Mouse (Mus musculus): ENCODE data around the gene Cep295nl. TPM values are rescaled to one million over a fixed set of nuclear protein-coding genes. Genes with fewer than 3 reads are reported as not detected.
"Not testable (repeated sequence)": the region's sequence is repeated elsewhere in the genome, so short reads cannot be mapped to it uniquely, and the experiment has no call there.

Cep295nl gene
- polyA plus RNA-seq, 1 experiment: 0.60 TPM

DNA sequence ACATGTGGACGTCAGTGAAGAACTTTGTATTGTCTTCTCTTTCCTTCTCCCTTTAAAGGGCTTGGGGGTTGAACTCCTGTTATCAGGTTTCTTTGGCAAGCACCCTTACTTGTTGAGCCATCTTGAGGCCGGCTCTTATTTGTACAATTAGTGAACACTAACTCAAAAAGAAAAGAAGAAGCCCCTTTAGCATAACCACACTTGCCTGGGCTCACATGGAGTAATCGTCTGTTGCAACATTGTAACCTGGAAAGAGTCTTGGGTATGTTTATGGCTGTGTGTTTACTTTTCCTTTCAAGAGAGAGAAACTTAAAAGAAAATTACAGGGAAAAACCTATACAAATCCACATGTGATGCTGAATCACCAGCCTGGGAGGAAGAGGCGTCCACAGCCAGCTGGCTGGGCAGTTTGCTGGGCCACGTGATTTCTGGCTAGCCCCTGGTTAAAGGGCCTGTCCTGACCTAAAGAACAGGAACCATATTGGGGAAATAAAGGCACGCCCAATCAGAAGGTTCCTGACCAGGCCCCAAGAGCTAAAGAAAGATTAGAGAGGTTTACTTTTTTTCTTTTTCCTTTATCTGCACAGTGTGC lies 30.1 kb downstream of the Cep295nl start:
- TF ChIP-seq TCF12 (IDR thresholded peaks at IDR 0.05; ENCODE audit: insufficient read depth, poor library complexity, severe bottlenecking) (no peak), MYOD1 (IDR thresholded peaks at IDR 0.05; ENCODE audit: control insufficient read depth in 1 of 3, insufficient read length in 2 of 3, low read depth in 2 of 3) (no peak), CEBPB (IDR thresholded peaks at IDR 0.05; ENCODE audit: insufficient read depth, poor library complexity, severe bottlenecking) (no peak), SRF (IDR thresholded peaks at IDR 0.05; ENCODE audit: control insufficient read depth, insufficient read length, low read depth) (no peak)
- Histone ChIP-seq H3K4me3 (no peak overlapping the region), H3K4me2 (ENCODE audit: low read depth) (no peak overlapping the region), H3K79me2 (ENCODE audit: control insufficient read depth, insufficient read depth) (no peaks in the 10 kb centered on the region), H3K36me3 (ENCODE audit: control insufficient read depth, insufficient read depth) (peaks cover 85% of the 10 kb centered on the region), H3ac (ENCODE audit: control insufficient read depth, insufficient read length) (no peak overlapping the region), H3K27me3 (ENCODE audit: control insufficient read depth, insufficient read depth, insufficient read length) (no peaks in the 10 kb centered on the region)

DNA sequence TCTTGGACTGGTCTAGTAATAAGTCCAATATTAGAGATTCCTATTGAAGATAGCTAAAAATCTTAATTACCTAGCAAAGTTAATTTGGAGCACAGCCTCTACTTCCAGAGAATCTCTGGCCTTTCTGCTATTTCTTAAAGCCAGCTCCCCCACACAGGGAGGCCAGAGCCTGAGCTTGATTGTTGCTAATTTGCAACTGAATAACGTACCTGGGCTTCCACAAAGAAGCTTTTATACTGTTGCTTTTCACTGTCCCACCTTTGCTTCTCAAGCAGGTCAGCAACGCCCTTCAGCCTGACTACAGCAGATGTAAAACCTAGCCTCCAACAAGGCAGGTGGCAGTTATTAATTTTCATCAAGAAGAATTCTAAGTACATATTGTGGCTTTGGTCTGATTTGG lies 34.3 kb downstream of the Cep295nl start:
- H3K4me3 ChIP-seq; H3K4me2 ChIP-seq (ENCODE audit: low read depth); H3K79me2 ChIP-seq (ENCODE audit: control insufficient read depth, insufficient read depth); H3ac ChIP-seq (ENCODE audit: control insufficient read depth, insufficient read length); H3K27me3 ChIP-seq (ENCODE audit: control insufficient read depth, insufficient read depth, insufficient read length): not testable (repeated sequence)
- peaks cover 61% of the 10 kb centered on the region for H3K36me3 ChIP-seq (ENCODE audit: control insufficient read depth, insufficient read depth)

GRCm38 (mm10) chr11:118303959-118304358 lies 38.3 kb downstream of the Cep295nl start:
- H3K27me3 ChIP-seq (ENCODE audit: control insufficient read depth, insufficient read depth, insufficient read length); H3K79me2 ChIP-seq (ENCODE audit: control insufficient read depth, insufficient read depth); H3K4me2 ChIP-seq (ENCODE audit: low read depth); H3K4me3 ChIP-seq; H3ac ChIP-seq (ENCODE audit: control insufficient read depth, insufficient read length): not testable (repeated sequence)
- H3K36me3 ChIP-seq (ENCODE audit: control insufficient read depth, insufficient read depth): peaks cover 47% of the 10 kb centered on the region

GRCm38 (mm10) chr11:118298810-118299209 lies 43.5 kb downstream of the Cep295nl start:
- H3K27me3 ChIP-seq (ENCODE audit: control insufficient read depth, insufficient read depth, insufficient read length): no peaks in the 10 kb centered on the region
- peaks cover 29% of the 10 kb centered on the region for H3K36me3 ChIP-seq (ENCODE audit: control insufficient read depth, insufficient read depth)
- H3K4me2 ChIP-seq (ENCODE audit: low read depth): no peak overlapping the region
- H3K79me2 ChIP-seq (ENCODE audit: control insufficient read depth, insufficient read depth): no peaks in the 10 kb centered on the region
- no peak overlapping the region for H3ac ChIP-seq (ENCODE audit: control insufficient read depth, insufficient read length)
- TF ChIP-seq POLR2AphosphoS2 (IDR thresholded peaks at IDR 0.05; ENCODE audit: insufficient read length, low read depth) (peak; percentile 47), MAX (IDR thresholded peaks at IDR 0.05; ENCODE audit: low read depth) (no peak)
- no peak overlapping the region for H3K4me3 ChIP-seq

GRCm38 (mm10) chr11:118297967-118298366 lies 44.3 kb downstream of the Cep295nl start:
- H3K27me3 ChIP-seq (ENCODE audit: control insufficient read depth, insufficient read depth, insufficient read length): no peaks in the 10 kb centered on the region
- no peak overlapping the region for H3K4me3 ChIP-seq
- no peak overlapping the region for H3ac ChIP-seq (ENCODE audit: control insufficient read depth, insufficient read length)
- no peak overlapping the region for H3K4me2 ChIP-seq (ENCODE audit: low read depth)
- no peaks in the 10 kb centered on the region for H3K79me2 ChIP-seq (ENCODE audit: control insufficient read depth, insufficient read depth)
- H3K36me3 ChIP-seq (ENCODE audit: control insufficient read depth, insufficient read depth): peaks cover 21% of the 10 kb centered on the region
- no peak for TF ChIP-seq TCF3 (IDR thresholded peaks at IDR 0.05; ENCODE audit: insufficient read length, low read depth)
- peak; percentile 11 for TF ChIP-seq POLR2AphosphoS2 (IDR thresholded peaks at IDR 0.05; ENCODE audit: insufficient read length, low read depth)

DNA sequence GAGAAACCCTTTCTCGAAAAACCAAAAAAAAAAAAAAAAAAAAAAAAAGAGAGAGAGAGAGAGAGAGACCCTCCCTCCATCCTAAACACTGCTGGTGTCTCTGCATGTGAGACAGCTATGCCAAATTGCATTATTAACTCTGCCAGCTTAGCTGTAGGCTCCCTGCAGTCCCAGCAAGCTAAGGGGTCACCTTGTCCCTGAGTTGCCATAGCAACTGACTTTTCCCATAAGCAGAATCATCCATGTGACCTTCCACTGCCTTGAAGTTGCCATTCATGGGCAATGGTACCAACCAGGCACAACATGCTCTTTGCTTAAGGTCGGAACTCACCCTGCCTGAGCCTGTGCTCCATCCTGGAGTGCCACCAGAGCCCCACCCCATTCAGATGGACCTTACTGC lies 47.3 kb downstream of the Cep295nl start:
- H3K27me3 ChIP-seq (ENCODE audit: control insufficient read depth, insufficient read depth, insufficient read length): no peaks in the 10 kb centered on the region
- H3K4me3 ChIP-seq: no peak overlapping the region
- H3K4me2 ChIP-seq (ENCODE audit: low read depth): no peak overlapping the region
- H3K36me3 ChIP-seq (ENCODE audit: control insufficient read depth, insufficient read depth): peaks cover 1% of the 10 kb centered on the region
- H3ac ChIP-seq (ENCODE audit: control insufficient read depth, insufficient read length): no peak overlapping the region
- TF ChIP-seq POLR2AphosphoS2 (IDR thresholded peaks at IDR 0.05; ENCODE audit: insufficient read length, low read depth): no peak
- TF ChIP-seq TCF3 (IDR thresholded peaks at IDR 0.05; ENCODE audit: insufficient read length, low read depth): no peak
- TF ChIP-seq MAX (IDR thresholded peaks at IDR 0.05; ENCODE audit: low read depth): no peak
- TF ChIP-seq E2F4 (IDR thresholded peaks at IDR 0.05; ENCODE audit: insufficient read depth): no peak
- no peak for TF ChIP-seq SRF (IDR thresholded peaks at IDR 0.05; ENCODE audit: control insufficient read depth, insufficient read length, low read depth)
- H3K79me2 ChIP-seq (ENCODE audit: control insufficient read depth, insufficient read depth): no peaks in the 10 kb centered on the region

- Histone ChIP-seq H3ac (ENCODE audit: control insufficient read depth, insufficient read length) (no peak overlapping the region), H3K79me2 (ENCODE audit: control insufficient read depth, insufficient read depth) (peaks cover 22% of the 10 kb centered on the region), H3K4me2 (ENCODE audit: low read depth) (no peak overlapping the region), H3K27me3 (ENCODE audit: control insufficient read depth, insufficient read depth, insufficient read length) (no peaks in the 10 kb centered on the region), H3K36me3 (ENCODE audit: control insufficient read depth, insufficient read depth) (peaks cover under 1% of the 10 kb centered on the region), H3K4me3 (no peak overlapping the region)
- TF ChIP-seq POLR2AphosphoS2 (IDR thresholded peaks at IDR 0.05; ENCODE audit: insufficient read length, low read depth) (no peak), MYOD1 (IDR thresholded peaks at IDR 0.05; ENCODE audit: control insufficient read depth in 1 of 3, insufficient read length in 2 of 3, low read depth in 2 of 3) (no peak), MAX (IDR thresholded peaks at IDR 0.05; ENCODE audit: low read depth) (no peak), REST (IDR thresholded peaks at IDR 0.05; ENCODE audit: insufficient read depth, insufficient read length) (no peak), USF1 (IDR thresholded peaks at IDR 0.05; ENCODE audit: low read depth) (no peak), SRF (IDR thresholded peaks at IDR 0.05; ENCODE audit: control insufficient read depth, insufficient read length, low read depth) (no peak), CEBPB (IDR thresholded peaks at IDR 0.05; ENCODE audit: insufficient read depth, poor library complexity, severe bottlenecking) (no peak), E2F4 (IDR thresholded peaks at IDR 0.05; ENCODE audit: insufficient read depth) (no peak), POLR2A (IDR thresholded peaks at IDR 0.05; ENCODE audit: insufficient read length, low read depth) (no peak), TCF12 (IDR thresholded peaks at IDR 0.05; ENCODE audit: insufficient read depth, poor library complexity, severe bottlenecking) (no peak), TCF3 (IDR thresholded peaks at IDR 0.05; ENCODE audit: insufficient read length, low read depth) (no peak), MYOG (IDR thresholded peaks at IDR 0.05; ENCODE audit: control insufficient read depth in 1 of 3, insufficient read depth in 1 of 3, insufficient read length in 2 of 3, low read depth in 2 of 3) (no peak)
Observed at GRCm38 (mm10) chr11:118292671-118293070, 49.6 kb downstream of the Cep295nl start.

Data from myocyte (in vitro differentiated cells).